Mouse (Mus musculus) CD4-positive, CD25-positive, alpha-beta regulatory T cell, adult 4 months (primary cell): ENCODE results near the gene Pde8a. TPM values are rescaled to one million over a fixed set of nuclear protein-coding genes. Genes with fewer than 3 reads are reported as not detected.
A peak's percentile ranks its signal among the peaks of the same experiment; 100 is the strongest.

Source experiments
- ATAC-seq: one replicate; pipeline ENCODE4 v1.8.0; 2017
- polyA plus RNA-seq, 2 experiments: library from polyadenylated mRNA; unstranded; fragments of 100-300 nt; shearing (Covaris generic); gene quantifications; one replicate each; pipeline ENCODE4 v1.2.1; 2017

Gene Pde8a
- polyA plus RNA-seq, 2 experiments from 2014 or later, result 1.9 to 2.4 TPM

DNA sequence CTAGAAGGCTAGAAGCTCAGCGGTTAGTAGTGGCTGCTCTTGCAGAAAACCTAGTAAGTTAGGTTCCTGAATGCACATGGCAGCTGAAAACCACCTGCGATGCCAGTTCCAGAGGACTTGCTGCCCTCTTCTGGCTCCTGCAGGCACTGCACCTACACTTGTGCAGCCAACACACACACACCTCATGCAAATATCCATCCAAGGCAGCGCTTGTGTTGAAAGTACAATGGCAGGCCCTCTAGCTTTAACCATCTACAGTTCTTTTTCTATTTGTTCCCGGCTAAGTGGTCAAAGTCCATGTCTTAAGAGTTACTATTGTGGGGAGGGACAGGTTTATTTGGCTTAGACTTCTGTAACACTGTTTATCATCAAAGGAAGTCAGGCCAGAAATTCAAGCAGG lies 126.4 kb downstream of the Pde8a start:
- ATAC-seq, result peak; percentile 54

DNA sequence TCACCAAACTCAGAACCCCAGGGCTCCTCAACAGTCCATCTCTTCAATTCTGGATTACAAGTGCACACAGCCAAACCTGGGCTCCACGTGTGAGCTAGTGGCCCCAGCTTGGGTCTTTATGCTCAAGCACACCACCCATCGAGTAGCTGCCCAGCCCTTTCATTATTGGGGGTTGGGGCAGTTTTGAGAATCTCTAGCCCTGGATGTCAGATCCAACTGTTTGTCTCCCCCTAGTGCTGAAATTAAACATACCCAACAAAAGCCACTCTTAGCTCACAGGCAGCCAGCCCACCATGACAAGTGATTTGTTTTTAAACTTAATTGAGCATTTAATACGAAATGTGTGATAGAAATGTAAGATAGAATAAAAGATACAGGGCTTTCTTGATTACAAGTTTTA lies 128.2 kb downstream of the Pde8a start:
- ATAC-seq, result no peak

DNA sequence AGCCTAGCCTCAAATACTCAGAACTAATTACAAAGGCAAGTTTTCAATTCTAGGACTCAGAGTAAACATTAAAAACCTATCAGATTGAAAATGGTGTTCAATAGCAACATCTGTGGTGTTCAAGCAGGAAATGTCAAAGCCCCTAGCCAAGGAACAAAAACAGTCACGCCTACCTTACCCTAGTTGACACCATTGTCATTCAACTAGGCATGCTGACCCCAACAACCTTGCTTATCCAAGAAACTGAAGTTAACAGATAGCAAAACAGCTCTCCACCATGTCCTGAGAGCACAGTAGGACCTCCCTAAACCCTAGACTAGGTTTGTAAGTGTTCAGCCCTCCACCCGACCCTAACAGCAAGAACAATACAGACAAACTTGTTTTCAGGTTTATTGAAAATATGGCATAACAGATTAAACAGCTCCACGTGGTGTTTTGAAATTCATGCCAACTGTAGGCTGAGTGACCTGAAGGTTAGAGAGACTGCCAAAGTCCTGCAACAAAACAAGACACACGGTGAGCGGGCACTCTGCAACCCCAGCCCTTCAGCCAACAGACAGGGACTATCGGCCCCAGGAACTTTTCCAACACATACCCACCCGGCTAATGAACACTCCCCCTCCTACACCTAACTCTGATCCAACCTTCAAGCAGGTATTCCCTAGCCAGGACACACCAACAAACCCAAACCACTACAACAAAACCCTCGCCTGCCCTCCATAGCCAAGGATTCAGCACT lies 129.1 kb downstream of the Pde8a start:
- no peak for ATAC-seq

DNA sequence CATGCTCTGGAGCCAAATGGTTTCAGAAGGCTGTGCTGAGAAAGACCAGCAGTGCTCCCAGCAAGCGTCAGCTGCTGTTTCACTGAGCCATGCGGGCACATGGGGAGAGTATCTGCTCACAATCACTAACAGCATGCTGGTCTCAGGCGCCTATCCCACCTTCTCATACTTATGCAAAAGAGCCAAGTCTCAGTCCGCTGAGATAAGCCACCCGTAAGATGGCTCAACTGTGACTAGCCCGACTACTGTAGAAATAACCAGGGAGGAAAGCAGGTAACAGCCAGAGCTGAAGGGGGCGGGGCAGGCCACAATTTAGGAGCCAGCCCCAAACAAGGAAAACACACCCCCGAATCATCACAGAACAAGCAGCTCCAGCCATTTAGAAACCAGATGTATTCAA lies 129.9 kb downstream of the Pde8a start:
- no peak for ATAC-seq

DNA sequence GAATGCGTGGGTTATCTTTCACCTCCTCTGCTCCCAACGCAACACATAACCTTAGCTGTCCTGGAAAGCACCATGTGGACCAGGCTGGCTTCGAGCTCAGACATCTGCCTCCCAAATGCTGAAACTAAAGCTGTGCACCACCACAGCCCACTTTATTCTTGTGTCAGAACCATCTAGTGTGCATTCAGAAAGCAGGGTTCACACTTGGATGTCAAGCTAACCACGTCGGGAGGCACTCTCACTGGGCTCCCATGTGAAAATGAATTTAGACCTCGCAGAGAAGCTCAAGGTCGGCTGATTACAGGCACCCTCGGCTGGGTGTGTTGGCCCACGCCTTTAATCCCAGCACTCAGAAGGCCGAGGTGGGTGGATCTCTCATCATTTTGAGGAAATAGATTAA lies 130.4 kb downstream of the Pde8a start:
- ATAC-seq, result no peak

DNA sequence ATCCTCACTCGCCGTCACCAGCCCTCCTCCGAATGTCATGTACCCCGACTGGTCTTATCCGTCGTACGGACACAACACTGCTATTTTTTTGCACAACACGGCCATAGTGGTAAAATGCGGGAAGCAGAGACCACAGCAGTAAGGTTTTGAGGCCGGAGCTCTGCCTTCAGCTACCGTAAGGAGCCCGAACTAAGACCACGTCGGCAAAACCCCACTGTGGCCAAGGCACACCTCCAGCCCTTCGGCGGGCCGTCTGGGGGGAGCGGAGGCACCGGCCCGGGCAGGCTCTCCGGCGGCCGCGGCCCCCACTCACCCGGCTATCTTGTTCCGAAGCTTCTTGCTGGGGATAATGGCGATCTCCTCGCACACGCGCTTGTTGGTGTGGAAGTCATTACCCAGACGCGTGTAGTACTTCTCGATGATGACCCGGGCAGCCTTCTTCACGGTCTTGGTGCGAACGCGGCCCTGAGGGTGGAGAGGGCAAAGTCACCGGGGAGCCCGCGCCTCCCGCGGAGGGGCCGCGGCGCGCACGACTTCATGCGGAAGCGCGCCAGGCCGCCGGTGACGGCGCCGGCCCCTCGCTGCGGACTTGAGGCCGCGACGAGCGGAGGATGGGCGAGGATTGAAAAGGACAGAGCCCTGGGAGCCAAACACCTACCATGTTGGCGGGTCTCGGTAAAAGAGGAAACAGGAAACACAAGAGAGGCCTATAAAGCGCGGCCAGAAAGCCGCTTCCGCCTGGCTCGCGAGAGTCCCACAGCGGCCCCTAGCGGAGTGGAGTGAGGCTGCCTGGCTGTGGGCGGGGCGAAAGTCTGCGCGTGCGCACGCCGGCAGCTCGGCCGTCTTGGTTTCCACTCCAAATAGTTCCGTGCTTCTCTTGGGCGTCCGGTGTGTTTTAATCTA lies 131.4 kb downstream of the Pde8a start, which contains the start of gene Rps17:
Gene Rps17, minus strand, starts transcription at position 711 of the 903 bp plus-strand sequence.
- ATAC-seq, result peak; percentile 94

DNA sequence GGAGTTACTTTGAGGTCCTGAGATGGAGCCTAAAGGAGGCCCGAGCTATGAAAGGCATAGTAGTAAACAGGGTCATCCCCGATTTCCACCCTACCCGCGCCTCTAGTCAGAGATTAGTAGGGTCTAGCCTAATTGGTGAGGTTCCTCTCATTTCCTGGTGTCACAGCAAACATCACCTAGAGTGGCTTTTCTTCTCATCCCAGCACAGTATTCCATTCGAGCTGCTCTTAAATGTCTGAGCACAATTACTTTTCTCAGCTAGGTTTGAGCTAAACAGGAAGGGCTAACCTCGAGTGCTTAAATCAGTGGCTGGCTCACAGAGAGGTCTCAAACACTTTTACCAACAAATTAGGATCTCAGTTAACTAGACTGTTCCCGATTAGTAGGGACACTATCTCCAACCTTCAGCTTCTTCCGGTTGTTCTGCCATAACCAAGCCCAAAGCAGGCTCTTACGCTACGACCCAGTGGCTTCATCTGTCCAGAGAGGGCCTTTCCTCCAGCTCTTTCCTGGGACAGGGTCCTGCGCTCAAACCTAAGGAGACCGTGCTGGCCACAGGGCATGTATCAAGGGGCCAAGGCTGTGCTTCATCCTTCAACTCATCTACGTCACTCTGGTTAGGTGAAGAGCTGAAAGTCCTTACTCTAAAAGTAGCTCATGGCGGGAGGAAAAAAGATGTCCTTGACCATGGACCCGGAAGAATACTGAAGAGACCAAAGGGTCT lies 132.2 kb downstream of the Pde8a start:
- peak; percentile 33 for ATAC-seq

DNA sequence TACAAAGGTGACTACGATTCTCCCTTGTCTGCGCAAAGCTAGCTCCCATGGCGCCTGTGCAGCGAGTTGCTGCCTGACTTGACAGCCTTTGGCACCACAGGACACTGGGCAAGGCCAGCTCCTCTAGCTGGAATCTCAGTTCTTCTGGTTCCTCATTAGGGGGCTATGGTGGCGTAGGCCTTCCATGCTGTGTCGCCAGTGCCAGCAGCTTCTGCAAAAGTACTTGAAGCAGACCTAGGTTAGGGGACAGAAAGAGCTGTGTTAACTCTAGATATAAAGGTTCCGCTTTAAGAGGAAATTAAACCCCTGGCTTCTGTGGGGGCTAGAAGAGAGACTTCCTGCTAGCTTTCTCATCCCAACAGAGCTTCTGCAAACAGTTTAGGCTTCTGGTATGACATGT lies 134.8 kb downstream of the Pde8a start:
- no peak for ATAC-seq

DNA sequence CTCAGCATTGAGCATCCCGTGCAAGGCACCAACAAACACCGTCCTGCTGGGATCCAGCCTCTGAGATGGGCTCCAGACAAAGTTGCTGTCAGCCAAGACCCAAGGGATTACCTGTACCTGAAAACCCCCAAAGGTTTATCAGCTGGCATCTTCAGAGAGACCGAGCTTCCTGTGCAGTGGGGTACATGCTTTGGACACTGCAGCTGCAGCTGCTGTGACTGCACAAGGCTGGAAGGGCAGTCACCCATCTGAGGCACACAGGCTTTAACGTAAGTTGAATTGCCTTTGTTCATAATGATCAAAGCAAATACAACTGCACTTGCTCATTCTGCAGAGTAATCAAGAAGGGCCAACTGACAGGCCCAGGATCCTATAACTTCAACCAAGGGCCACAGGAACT lies 138.4 kb downstream of the Pde8a start:
- ATAC-seq, result no peak

DNA sequence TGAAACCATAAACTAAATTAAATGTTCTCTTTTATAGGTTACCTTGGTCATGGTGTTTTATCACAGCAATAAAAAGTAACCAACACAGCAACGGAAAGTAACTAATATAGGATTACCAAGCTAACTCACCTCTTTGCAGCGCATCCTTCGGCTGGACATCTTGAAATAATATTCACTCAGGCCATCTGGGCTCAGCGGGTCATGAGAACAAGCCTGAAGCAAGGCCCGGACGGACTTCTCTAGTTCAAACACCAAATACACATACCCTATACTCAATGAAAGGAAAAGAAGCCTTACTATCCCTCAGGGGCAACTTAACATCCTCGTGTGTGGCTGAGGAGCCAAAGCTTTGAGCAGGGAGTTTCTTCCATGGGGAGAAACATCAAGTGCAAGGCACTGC lies 142.3 kb downstream of the Pde8a start:
- no peak for ATAC-seq

DNA sequence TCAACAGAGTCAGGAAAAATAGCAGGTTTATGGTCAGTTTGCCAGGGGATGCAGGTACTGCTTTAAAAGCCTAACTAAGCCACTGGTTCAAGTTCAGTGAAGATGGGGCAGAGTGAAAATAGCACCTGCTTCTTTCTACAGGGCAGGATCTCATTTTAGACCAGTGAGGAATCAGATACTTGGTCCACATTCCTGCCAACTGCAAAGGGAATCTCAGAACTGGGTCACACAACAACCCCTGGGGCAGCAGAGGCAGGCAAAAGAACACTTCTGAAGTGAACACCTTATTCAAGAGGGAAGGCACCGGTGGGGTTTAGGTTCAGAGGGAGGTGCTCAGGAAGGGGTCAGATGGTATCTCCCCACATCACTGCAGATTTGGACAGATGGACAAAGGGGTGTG lies 143.0 kb downstream of the Pde8a start:
- ATAC-seq, result no peak

DNA sequence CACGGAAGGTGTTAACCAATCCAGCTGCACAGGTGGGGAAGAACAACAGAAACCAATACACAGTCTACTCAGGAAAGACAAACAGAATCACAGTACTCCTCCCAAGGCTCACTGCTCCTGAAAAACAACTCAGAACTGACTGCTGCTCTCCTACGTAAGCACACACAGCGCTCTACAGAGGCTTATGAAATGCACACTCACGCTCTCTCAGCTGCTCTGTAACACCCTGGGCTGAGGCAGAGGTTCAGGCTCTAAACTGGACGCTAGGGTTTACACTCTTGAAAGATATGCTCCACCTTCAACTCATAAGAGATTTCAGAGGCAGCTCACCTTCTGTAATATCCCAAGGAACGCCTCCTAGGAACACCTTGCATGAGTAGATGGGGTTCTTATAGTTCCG lies 143.6 kb downstream of the Pde8a start:
- ATAC-seq, result no peak

DNA sequence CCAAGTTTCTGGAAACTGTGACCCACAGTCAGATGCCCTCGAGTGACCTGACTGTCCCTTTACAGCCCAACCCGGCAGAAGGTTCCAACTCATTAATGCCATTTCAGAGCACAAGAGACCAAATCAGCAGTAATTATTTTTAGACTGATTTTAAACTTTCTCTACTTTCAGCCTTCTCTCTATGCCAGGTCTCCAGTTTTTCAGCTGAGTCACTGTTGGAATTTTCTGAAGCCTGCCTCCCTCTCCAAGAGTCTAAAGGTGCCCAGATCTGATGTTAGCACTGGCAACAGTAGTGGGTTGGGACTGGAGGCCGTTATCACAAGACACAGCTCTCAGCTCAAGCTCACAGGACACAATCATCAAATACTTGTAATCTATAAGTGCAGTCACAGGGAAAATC lies 154.6 kb downstream of the Pde8a start:
- ATAC-seq, result no peak

DNA sequence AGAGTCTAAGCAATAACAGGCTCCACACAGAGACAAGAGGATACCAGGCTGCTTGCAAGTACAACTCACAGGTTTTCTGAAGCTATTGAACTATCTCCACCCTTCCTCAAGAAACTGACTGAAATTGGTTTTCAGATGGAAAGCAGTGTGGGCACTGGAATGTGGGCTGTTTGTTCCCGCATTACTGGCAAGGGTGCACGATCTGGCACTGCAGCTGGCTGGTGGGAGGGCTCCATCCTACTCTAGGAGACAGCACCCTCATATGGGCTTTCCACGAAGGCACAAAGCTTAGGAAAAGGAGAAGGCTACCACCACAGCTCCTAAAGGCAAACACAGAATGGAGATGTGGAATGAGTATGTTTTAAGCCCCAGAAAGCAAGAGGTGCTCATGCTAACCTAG lies 156.3 kb downstream of the Pde8a start:
- no peak for ATAC-seq

DNA sequence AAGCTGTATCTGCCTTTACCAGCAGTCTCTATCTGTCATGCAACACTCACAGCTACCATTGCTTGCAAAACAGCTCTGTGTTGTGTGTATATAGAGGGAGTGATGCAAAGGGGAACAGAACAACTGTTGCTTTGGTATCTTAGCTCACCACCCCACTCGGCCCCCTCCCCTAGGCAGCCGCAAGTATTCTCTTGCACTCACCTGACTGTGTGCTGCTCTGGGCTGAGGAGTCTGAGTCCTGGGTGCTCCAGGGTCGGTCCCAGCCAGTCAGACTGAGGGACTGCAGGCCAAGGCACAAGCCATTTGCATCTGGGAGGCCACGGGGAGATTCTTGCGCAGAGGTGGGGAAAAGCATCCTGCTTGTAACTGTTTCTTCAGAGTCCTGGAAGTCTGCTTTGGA lies 158.4 kb downstream of the Pde8a start:
- no peak for ATAC-seq

DNA sequence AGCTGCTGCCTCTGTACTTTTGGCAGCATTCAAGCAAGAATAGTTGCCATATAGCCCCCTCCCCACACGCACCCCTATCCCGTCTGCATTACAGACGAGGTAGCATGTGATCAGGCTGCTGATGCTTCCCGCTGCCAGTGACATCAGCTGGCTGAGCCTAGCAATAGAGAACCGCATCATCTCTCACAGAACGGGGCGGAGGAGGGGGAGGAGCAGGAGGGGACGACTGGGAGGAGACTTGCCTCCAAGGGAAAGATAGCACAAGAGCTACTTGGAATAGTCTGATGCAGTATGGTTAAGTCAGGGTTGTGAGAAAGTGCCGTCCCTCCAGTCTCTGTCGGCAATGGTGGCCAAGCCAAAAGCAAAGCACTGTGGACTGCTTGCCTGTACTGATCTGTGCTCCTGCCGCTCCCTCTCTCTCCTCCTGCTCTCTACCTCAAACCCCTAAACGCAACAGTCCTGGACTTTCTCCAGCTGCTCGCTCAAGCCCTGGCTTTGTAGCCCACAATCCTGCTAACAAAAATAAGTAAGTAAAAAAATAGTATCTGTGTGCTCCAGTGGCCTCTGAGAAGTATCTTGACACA lies 159.0 kb downstream of the Pde8a start:
- no peak for ATAC-seq

DNA sequence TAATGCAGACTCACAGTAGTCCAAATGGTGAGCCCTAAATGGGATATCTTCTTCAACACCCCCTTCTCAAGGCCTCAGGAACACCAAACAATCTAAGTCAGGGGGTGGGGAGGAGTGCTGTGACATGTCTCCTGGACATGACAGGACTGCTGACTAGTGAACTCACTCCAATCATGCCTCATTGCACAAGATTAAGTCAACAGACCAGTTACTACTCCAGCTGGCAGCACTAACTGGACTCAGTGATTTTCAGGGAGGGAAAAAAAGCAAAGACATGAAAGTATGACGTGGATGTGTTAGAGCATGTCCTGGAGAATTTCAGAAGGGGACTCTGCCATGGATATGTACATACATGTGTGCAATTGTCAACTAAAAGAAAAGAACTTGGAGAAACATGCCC lies 166.0 kb downstream of the Pde8a start:
- ATAC-seq, result no peak

Other genes starting within 250 kb of the Pde8a start
- gene Zfp592, start 219.9 kb upstream of the Pde8a start, polyA plus RNA-seq, result 10 to 100 TPM; 18.8 to 19.9 TPM
- gene Alpk3, start 156.0 kb upstream of the Pde8a start, polyA plus RNA-seq, result under 1 TPM; 0.29 to 0.46 TPM
- gene Slc28a1, start 98.8 kb upstream of the Pde8a start, polyA plus RNA-seq, result not detected
- gene Rps17, start 131.7 kb downstream of the Pde8a start, polyA plus RNA-seq, result 1,000 to 10,000 TPM; 1,101 to 1,535 TPM
- under 1 TPM in 1 of 2 experiments, not detected in 1; 0.15 TPM for gene Cpeb1, start 241.9 kb downstream of the Pde8a start, polyA plus RNA-seq